Mouse (Mus musculus): ENCODE results near the gene Atp2b2.

Gene Atp2b2

DNA sequence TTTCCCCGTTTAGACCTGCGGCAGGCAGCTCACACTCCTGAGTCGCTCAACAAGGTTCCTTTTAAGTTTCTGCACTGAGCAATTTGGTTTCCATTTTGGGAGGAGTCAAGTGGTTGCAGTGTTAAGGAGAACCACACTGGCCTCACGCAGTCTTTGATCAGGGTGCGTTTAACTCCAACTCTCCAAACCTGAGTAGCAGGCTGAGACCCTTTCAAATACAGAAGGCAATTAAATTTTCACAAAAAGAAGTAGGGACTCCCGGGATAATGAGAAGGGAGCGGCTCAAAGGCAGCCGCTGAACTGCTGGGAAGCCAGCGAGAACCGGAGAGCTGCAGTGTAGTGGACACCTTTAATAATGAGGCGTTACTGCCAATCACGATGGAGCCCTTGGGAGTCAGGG, 100.1 kb downstream of the Atp2b2 start:
- no peak for DNase-seq (ENCODE audit: low spot score)

DNA sequence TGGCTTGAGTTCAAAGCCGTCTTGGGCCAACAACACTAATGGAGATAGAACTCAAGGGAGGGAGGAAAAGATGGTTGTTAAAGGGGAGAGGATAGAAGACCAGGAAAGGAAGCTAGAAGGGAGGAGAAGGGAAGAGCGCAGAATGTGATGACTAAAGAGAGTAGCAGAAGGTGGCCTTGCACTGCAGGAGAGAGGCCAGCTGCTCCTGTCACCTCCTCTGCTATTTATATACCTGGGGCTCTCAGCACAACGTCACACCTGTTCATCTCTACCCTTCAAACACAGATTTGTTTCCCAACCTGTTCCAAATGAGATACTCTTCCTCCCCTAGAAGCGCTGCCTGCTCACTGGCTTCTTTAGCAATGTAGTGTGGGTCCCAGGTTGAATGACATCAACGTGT, 101.1 kb downstream of the Atp2b2 start:
- no peak for DNase-seq (ENCODE audit: low spot score)

GRCm38 (mm10) chr6:113939442-113939841, 103.0 kb downstream of the Atp2b2 start:
- no peak for DNase-seq (ENCODE audit: low spot score)

DNA sequence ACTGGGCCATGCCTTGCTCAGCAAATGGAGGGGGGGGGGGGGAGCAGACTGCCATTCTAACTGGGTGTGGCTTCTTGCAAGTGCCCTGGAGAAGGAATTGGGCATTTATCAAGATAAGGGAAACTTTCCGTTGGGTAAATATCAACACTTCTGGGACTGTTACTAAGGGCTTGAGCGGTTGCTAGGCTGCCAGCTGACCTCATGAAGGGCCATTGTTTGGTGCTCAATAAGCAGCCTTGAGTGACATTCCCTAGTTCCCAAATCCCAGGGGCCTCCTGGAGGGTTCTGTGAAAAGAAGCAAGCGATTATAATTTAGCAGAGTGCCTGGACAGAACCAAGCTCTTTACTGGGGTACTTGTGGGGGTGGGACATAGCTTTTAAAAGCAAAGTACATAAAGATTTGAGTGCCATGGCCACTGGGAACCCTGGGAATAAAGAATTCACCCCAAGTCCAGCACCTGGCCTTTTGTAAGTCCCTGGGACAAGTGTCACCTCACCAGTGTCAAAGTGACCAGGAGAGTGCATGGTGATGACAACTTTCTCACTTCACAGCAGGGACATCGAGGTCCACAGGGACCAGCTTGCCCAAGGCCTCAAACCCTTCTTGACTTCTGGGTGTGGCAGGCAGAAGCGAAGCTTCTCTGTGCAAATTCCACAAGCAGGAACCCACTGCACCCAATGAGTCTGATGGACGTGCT, 105.5 kb downstream of the Atp2b2 start:
- no peak for DNase-seq (ENCODE audit: low spot score)

DNA sequence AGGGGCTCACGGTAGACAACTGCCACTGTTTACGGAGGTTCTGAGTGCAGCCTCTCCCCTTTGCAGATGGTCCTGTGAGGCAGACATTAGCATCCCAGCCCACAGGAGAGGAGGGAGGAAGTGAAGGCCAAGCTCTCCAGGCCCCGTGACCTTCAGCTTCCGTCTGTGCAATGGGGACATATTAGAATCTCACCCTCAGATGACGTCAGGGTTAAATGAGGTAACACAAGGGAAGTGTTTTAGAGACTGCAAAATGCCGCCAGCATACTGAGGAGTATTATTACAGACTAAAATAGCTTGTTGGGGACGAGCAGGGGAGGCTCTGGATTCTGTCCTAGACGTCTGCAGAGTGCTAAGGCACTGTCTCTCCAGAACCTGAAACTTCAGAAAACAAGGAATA, 106.3 kb downstream of the Atp2b2 start:
- peak; percentile 46 for DNase-seq (ENCODE audit: low spot score)

DNA sequence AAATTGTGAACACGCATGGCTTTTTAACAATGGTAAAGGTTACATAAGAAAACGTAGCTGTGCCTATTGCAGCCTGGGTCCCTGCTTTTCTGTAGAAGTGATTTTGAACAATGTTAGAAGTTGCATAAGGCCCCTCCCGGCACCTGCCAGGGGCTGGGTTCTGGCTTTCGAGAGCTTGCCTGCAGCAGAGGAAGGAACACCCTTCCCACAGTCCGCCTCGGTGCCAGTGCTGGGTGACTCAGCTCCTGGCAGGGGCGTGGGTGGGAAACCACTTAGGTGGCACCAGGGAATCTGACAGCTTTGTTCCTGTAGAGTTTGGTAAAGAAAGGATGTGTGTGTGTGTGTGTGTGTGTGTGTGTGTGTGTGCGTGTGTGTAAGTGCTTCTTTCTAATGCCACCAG, 107.7 kb downstream of the Atp2b2 start:
- DNase-seq (ENCODE audit: low spot score) = peak; percentile 90

DNA sequence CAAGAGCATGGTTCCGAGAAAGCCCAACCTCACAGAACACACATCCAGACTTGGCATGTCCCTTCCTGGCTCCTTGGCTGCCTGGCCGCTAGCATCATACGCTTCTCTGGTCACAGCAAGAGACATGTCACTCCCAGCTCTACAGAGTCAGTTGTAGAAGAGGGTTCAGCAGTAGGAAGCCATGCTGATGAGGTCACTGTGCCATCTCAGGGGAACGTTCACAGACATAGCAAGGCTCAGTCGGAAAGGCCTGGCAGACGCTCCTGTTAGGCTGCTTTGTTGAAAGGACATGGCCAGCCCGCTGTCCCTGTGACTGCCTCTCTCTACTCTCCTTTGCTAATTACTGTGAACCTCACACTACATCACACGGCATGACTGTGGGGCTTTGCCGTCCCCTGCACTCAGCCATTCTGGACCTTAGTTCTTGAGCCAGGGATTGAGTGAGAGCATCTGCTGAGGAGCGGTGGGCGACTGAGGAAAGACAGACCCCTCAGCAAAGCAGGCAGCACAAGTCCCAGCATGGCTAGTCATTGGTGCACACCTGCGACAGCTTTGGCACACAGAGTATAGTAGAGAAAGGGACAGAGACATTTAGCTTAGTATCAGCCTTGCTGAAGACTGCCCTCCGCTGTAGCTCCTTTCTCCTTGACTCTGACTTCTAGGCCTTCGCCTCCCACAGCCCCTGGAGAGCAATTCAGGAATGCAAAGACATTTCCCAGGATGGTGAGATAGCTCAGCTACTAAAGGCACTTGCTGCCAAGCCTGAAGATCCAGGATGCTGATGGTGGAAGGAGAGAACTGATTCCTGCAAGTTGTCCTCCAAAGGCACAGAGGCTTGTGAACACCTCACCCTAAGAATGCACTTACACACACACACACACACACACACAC, 108.9 kb downstream of the Atp2b2 start:
- DNase-seq (ENCODE audit: low spot score) = no peak

DNA sequence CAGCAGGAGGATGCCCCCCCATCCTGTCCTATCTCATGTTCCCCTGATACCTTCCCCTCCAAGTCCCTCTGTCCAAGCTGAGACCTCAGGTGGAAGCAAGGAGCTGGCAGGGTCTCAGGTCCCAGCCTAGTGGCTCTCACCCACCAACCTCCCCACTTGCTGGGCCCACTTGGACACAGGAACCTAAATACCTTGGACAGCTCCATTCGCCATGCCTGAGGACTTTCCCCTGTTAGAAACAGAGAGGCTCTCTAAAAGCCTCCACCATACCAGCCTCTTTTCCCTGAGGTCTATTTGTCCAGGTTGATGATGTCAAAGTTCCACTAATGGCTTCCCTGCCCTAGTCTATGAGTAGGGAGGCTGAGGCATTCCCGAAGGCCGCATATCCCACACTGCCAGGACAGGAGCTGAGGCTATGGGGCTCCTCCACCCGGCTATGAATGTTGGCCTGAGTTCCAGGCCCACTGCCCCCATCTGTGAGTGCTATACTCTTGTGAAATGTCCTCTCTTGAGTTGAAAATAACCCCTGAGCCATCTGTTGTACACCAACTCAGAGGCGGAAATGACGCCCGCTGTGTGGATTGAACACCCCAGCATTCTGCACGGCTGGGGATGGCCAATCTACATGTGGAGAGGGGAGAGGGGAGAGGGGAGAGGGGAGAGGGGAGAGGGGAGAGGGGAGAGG, 113.1 kb downstream of the Atp2b2 start:
- DNase-seq (ENCODE audit: low spot score) = no peak

- DNase-seq (ENCODE audit: low spot score) = no peak
Observed at GRCm38 (mm10) chr6:113923249-113923648, 119.2 kb downstream of the Atp2b2 start.

GRCm38 (mm10) chr6:113920466-113920865, 121.9 kb downstream of the Atp2b2 start:
- no peak for DNase-seq (ENCODE audit: low spot score)

DNA sequence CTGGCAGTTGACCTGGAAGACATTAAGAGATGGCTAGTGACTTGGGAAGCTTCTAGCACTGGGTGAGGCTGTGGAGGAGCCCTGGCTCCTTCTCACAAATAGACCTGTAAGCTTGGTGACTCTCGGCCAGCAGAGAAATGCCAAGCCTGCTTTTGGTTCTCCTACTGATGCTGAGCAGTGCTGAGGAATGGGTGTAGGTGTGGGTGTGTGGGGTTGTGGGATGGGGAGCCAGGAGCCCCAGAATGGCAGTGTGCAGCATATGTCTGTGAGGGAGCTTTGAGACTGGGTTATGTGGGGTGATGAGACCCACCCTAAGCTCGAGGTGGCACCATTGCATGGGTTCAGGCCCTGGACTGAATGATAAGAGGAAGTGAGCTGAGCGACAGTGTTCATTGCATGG, 129.7 kb downstream of the Atp2b2 start:
- no peak for DNase-seq (ENCODE audit: low spot score)

GRCm38 (mm10) chr6:113911094-113911493, 131.3 kb downstream of the Atp2b2 start:
- no peak for DNase-seq (ENCODE audit: low spot score)

DNA sequence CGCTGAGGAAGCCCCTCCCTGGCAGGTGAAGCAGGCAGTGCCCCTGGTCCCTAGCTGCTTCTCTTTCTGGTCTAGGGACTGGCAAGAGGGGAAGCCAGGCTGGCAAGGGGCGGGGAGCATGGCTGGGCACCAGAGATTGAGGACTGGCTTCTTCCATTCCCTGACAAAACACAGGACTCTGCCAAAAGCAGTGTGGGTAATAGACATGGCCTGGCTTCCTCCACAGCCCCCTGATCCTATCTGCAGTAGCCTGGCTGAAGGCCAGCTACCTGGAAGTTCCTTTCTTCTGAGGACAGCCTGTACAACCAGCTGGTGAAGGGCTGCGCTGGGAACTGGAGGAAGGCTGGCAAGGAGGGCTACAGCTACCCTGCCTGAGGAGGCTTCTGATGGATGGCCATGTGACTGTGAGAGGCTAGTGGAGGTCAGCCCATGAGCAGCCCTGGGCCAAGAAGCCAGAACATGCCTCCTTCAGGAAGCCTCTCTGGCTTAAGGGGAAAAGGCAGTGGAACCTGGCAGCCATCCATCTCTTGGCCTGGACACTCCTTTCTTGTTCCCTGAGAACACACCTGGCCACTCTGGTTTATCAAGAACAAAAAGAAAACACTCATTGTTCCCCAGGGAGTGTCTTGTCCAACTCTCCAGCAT, 131.9 kb downstream of the Atp2b2 start:
- no peak for DNase-seq (ENCODE audit: low spot score)

- DNase-seq (ENCODE audit: low spot score) = no peak
Observed at GRCm38 (mm10) chr6:113909836-113910235, 132.6 kb downstream of the Atp2b2 start.

- no peak for DNase-seq (ENCODE audit: low spot score)
Observed at GRCm38 (mm10) chr6:113908066-113908465, 134.3 kb downstream of the Atp2b2 start.

- DNase-seq (ENCODE audit: low spot score) = no peak
Observed at GRCm38 (mm10) chr6:113904406-113904805, 138.0 kb downstream of the Atp2b2 start.

DNA sequence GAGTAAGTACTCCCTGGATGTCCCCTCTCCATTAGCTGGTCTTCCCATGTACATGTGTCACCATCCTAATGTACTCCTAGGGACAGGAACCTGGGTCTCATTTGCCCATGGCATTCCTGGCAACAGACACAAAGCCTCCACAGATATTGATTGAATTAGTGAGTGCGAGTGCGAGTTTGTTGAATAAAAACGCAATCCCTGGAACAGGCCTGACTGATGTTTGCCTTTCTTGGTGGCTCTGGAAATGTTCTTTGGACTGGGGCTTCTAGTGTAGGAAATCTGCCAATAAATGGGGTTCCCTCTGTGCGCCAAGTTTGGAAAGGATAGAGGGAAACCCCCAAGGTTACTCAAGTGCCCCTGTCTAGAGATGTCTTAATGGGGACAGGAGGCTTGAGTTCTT, 146.4 kb downstream of the Atp2b2 start:
- no peak for DNase-seq (ENCODE audit: low spot score)

- DNase-seq (ENCODE audit: low spot score) = no peak
Observed at GRCm38 (mm10) chr6:113894008-113894407, 148.4 kb downstream of the Atp2b2 start.

GRCm38 (mm10) chr6:113892091-113892674, 150.2 kb downstream of the Atp2b2 start:
- no peak for DNase-seq (ENCODE audit: low spot score)

DNA sequence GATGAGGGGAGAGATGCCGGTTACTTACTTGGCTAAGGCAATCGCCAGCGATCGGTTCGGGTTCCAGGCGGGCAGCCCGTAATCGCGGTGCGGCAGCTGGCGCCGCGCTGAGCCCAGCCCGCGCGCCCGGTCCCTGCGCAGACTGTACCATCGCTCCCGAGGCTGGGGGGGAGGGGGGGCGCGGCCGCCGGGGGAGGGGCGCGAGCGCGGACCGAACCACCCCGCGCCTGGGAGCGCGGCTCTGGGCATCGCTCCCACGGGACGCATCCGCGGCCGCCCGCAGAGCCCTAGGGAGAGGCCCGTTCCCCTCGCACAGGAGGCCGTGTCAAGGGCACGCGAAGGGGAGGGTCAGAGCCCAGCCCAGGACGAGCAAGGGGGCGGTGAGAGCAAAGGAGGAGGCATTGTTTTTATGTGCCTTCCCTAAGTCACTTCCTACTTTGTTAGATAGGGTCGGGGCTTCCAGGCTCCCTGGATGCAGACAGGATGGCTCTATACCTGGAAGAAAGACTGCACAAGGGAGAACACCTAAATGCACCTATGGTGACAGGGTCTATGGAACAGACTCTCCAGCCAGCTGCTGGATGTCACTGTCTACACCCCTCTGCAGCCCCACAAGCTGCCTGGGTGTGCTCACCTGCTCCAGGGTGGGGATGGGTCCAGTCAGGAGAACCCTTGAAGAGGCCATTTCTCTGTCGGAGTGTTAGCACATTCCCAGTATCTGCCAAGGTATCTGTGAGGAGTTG, 151.0 kb downstream of the Atp2b2 start:
- DNase-seq (ENCODE audit: low spot score) = no peak

DNA sequence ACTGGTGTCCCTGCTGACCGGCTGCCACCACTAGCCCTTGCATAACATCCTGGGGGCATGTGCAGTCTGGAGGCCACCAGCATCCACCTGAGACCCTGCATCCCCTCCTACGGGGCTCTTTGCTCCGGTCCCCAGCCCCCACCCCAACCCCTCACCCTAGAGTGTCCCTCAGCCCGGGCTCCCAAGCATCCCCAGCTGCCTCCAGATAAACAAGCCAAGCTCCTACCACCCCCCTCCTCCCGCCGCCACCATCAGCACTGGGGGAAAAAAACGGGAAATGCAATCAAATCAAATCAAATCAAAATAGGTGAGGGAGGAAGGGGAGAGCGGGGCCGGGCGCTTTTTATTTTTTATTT, 151.6 kb downstream of the Atp2b2 start:
- DNase-seq (ENCODE audit: low spot score) = no peak

Measured in left cerebral cortex, adult 11 months (tissue).